Mouse (Mus musculus) T-helper 2 cell (primary cell): ENCODE data around the gene Aes.

Source experiments
- in situ Hi-C: fragments of 300-600 bp; cut with MboI, MseI; formaldehyde crosslinking; loops from one replicate; pipeline ENCODE4 v1.15.1; 2025; ENCODE audit warnings: high pct_unique_total_duplicates

Gene Aes

DNA sequence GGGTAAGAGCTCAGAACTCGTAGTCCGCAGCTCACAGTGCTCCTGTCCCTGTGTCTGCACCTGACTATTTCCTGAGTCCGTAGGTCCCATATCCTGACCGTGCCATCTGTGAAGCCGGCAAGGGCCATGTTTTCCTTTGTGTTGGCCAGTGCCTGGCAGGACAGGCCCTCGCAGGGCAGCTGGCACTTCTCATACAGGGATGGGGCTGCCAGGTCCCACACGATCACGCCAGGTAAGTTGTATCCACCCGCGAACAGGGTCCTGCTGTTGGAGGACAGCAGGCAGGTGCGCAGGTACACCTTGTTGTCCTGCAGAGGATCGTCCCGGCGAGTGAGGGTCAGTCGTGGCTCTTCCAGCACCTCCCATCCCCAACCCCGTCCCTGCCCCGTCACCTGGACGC is 34.6 kb downstream of the Aes start:
- in situ Hi-C loops: no loop called here

DNA sequence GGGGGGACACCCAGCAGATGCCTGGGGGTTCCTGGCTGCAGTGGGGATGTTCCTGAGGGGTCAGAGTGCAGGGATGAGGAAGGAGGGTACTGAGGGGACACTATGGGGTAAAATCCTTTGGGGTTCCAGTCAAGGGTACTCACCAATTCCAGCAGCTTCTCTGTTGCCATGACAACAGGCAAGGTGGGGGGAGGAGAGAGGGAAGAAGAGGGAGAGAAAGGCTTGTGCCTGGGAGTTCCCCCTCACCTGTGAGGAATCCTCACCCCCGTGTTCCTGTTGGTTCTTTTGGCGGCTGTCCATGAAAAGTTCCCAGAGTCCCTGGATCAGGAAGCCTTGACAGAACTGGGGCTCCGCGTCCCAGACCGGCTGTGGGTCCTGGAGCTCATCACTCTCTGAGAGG is 36.3 kb downstream of the Aes start:
- in situ Hi-C loops: no loop called here

DNA sequence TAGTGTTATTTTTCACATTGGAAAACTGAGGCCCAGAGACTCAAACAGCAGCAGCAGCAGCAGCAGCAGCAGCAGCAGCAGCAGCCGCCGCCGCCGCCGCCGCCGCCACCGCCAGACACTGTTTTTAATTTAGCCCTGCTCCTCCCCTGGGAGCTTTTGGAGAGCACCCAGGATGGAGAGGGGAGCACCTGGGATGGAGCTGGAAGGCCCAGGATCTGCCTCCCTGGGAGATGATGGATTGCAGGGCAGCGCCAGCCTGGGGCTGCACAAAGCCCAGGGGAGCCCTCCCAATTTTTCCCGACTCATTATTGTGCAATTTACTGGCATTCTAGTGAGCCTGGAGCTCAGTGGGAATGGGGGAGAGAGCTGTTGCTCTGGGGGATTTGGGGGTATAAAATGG is 37.3 kb downstream of the Aes start:
- in situ Hi-C loops: no loop called here

DNA sequence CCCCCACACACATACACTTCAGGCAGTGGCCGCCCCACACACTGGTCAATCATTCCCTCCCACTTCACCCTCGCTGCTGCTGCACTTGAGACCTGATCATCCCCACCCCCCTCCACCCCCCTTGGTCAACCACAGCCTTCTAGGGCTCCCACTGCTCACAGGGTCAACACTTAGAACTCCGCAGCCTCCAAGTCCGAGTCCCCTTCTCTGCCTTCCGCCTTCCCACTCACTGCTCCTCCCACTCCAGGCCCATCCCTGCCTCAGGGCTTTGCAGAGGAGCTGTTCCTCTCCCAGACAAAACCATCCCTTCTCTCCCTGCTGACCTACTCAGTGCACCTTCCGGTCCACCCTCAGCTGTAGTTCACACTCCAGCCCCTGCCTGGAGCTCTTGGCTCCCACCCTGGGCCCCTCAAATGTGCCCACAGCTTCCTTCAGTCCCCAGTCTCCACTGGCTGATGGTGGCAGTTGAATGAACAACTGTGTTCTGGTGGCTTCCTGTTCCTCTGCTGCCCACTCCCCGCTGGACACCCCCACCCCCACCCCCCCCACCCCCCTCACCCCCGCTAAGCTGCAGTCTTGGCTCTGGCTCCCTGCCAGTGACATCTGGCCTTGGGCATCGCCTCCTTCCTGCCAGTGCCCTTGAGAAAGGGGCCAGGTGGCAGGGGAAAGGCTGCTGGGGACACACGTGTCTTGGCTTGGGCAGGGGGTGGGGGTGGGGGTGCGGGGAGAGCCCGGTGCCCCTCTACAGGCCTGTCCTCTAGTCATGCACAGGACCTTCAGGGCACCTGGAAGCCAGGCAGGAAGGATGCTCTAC is 38.1 kb downstream of the Aes start:
- in situ Hi-C loops: no loop called here

DNA sequence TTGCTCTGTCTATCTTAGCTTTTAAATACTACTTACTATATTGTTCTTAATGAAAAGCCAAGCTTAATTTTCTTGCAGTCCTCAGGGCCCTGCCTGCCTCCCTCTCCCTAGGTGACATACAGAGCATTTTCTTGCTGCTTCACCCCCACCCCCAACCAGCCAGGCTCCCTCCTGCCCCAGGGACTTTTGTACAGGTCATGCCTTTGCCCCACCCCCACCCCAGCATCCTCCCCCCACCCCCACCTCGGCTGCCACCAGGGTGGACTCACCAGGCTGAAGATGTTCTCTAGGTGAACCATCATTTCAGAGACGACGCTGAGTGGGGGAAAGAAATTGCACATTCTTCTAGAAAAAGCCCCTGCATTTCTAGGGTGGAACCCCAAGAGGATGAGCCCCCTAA is 39.1 kb downstream of the Aes start:
- in situ Hi-C loops: no loop called here

DNA sequence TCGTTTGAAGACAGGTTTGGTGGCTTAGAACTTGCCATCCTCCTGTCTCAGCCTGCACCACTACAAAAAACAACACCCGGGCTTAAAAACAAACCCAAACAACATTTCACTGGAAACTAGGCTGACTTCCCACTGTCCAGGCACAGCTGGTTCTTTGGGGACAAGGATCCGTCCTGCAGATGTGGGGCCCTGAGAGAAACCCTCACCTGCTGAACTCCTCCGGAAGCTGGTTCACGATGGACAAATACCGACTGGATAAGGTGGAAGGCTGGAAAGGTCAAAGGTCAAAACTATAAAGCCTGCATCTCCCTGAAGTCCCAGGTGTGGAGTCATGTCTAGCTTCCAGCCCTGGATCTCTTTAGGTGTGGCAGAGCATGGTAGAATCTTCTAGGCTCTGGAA is 39.6 kb downstream of the Aes start:
- in situ Hi-C loops: no loop called here

DNA sequence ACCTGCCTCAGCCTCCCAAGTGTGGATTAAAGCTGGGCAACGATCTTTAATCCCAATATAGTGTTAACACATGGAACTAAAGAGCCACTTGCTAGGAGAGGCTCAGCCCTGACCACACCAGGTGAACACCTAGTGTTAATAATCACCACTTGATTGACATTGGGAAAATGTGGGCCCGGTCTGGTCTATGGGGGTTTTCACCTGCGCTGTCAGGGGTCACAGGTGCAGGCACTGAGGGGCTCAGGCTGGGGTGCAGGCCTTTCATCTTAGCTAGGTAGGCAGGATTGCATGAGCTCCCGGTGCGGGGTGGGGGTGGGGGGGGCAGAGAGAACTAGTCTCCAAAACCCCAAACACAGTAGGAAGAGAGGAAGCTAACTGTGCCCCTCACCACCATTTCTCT is 40.3 kb downstream of the Aes start:
- in situ Hi-C loops: loop anchor here (5.0 kb wide), 1 partner anchor 32 kb away; no protein-coding TSS in a partner anchor

DNA sequence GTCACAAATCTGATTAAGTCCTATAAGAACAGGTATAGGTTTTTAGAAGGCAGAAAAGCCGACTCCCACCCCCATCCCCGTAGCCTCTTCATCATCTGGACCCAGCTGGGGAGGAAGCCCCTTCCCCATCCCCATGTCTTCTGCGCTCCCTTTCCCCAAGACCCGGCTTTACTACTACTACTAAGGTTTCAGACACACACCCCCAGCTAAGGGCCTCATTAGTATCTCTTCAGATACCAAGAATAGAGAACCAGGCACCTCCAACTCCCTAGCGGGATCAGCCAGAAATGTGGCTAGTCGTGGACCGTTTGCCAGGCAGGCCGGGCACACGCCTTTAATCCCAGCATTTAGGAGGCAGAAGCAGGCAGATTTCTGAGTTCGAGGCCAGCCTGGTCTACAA is 40.8 kb downstream of the Aes start:
- in situ Hi-C loops: loop anchor here (5.0 kb wide), 1 partner anchor 33 kb away; no protein-coding TSS in a partner anchor

DNA sequence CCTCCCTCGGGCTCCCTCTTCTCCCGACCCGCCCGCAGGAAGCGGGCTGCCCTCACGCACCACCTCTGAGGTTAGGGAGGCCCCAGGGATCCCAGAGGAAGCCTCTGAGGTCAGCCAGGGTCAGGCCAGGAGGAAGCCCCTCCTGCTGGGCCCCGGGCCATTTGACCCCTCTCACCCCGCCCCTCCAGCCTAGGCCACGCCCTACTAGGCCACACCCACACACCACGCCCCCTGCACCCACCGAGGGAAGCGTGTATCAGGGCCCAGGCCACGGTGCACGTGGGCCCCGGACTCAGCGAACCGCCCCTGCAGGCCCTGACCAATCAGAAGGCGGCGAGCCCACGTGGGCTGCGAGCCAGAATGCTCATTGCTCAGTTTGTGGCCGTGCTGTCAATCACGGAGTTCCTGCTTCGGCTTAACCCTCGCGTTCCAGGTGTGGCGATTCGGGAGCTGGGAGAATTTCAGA is 41.5 kb downstream of the Aes start, which contains the start of gene Tle6:
TSS of gene Tle6 (minus strand) at position 336 of the 466 bp plus-strand sequence.
- in situ Hi-C loops: loop anchor here (5.0 kb wide), 1 partner anchor 33 kb away; no protein-coding TSS in a partner anchor

DNA sequence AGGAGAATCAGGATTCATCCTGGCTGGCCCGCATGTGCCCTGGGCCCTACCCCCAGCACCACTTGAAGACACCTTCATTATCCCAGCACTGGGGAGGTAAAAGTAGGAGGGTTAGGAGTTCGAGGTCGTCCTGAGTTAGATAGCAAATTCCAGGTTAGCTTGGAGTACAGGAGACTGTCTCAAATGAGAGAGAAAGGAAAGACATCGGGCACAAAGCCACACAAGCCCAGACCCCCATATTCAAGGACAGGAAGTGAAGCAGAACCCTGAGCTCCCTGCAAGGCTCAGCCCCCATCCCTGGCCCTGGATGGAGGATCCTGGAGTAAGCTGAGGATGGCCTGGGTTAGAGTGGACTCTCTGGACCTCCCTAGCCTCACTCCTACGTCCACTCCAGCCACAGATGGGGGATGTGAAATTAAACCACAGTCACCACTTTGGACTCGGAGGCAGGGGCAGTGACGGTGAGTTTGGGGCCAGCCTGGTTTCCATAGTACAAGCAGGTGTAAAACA is 42.2 kb downstream of the Aes start:
- in situ Hi-C loops: loop anchor here (5.0 kb wide), 1 partner anchor 34 kb away; no protein-coding TSS in a partner anchor

DNA sequence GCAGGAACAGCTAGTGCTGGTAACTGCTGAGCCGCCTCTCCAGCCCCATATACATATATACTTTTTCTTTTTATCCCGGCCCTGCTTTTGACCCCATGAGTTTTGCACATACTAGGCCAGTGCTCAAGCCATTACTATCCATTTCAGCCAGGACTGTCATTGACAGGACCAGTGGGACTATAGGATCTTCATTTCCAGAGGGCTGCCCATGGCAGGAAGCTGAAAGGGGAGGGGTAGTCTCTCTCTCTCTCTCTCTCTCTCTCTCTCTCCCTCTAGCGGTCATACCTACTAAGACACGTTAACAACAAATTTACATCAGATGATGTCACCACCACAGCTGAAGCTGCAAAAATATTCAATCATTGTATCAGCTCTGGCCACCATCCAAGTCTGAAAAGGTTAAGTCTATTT is 43.5 kb downstream of the Aes start:
- in situ Hi-C loops: loop anchor here (5.0 kb wide), 1 partner anchor 35 kb away; no protein-coding TSS in a partner anchor

DNA sequence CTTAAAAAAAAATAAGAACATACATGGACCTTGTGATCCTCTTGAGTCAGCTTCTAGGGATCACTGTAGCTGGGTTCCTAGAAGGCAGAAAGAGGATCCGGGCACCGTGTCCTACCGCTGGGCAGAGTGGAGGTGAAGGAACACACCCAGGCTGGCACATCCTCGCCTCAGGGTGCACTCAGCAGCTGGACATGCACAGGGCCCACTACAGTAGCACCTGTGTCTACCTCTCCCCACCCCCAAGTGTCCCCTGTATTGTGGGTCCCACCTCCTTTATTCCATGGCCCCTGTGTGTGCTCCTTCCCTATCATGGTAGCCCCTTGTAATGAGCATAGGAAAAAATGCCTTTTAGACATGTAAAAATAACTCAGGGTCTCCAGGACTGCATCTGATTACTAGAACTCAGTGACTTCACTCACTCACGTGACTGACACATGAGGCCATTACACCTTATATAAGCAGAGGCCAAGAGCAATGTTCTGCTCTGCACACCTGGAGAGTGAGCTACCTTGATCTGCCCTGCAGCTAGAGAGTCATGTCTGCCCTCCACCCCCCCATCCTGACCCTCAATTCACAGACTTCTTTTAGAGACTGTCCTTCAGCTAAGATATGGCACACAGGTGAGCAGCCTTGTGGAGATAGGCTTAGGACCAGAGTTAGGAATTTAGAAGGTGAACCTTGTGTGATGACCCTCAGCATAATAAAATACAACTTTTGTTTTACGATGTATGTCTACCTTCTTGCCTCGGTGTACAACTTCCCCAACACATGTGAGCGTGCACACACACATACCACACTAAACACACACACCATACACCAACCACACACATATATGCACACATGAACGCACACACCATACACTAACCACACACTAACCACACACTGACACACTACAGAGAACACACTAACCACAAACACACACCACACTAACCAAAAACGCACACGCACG is 45.0 kb downstream of the Aes start:
- in situ Hi-C loops: loop anchor here (5.0 kb wide), 1 partner anchor 37 kb away; no protein-coding TSS in a partner anchor

DNA sequence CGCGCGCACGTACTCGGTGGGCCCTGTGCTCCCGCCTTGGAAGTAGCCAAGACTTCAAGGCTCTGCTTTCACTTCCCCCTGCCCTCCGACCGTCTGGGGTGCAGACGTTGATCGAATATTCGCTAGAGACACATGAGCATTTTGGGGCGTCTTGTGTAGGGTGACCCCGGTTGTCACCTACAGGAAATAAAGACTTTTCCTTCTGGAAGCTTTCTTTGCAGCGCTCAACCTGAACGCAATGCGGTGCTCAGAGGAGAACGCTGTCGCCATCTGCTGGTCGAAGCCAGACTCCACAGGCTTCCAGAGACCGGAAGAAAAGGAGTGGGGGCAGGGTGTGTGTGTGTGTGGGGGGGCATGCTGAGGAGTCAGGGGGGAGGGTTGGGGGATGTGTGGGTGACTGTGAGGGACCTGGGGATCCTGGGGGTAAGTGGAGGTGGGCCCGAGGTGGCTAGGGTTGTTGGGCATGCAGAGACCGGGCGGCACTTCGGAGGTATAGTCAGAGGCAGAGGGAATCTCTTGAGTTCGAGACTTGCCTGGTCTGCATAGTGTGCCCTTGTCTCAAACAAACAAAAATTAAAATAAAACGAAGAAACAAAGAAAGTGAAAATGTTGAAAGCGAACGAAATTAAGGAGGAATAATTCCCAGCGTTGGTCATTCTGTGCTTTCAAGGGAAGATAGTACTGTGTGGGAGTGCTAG is 45.8 kb downstream of the Aes start:
- in situ Hi-C loops: loop anchor here (5.0 kb wide), 1 partner anchor 38 kb away; no protein-coding TSS in a partner anchor

DNA sequence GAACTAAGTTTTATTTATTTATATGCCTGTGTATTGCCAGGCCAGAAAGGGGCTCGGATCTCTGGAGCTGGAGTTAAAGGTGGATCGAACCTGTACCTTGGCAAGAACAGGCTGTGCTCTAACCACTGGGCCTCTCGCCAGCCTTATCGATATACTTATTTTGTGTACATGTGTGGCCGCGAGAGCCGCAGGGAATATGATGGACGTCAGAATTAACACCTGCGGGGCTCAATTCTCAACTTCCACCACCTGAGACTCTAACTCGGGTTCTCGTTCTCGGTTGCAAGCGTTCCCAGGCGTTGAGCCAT is 46.3 kb downstream of the Aes start:
- in situ Hi-C loops: no loop called here

DNA sequence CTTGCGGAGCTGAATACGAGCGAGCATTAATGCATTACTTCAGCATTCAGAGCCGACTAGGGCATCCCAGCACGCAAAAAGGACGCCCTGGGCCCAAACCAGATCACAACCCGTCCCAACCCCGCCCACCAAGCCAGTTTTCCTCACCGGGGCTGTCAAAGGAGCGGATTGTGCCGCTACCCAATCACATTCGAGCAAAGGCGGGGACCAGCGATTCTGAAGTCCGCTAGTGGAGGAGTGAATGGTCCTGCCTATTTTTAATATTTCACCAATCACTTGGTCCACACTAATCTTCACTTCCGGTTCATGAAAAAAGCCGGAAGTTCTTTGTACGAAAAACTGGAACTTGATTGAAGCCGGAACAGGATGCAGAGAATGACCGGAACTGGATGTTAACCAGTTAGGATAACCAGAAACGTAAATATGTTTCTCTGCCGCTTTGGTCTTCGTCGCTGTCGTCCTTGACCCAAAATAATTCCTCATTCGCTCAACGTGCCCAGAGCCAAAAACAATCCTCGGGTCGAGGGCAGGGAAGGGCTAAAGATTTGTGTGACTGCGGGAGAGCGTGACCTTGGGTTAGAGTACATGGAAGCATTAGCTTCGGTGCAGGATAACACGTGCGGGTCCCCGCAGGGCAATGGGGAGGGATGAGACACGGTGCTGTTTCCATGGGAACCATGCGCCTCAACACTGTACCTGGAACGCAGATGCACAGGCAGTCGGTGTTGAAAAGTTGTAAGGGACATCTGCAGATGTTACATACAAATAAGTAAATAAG is 46.9 kb downstream of the Aes start, which contains the start of gene BC025920:
TSS of gene BC025920 (plus strand) at position 297 of the 778 bp plus-strand sequence.
- in situ Hi-C loops: no loop called here

DNA sequence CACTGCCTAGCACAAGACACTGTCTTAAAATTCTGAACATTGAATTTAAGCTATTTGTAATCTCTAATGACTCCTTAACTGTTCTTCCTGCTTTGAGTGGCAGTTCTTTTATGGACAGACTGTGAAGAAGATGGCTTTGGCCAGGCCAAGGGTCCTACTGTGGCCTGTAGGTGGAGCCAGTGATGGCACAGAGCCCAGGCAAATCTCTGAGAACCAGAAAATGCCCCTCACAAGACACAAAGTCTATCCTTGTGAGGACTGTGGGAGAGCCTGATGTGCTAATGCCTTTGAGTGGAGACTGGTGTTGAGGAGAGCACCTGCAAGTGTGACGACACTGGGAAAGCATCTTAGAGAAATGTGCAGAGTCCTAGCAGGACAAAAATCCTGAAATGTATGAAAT is 49.0 kb downstream of the Aes start:
- in situ Hi-C loops: no loop called here

DNA sequence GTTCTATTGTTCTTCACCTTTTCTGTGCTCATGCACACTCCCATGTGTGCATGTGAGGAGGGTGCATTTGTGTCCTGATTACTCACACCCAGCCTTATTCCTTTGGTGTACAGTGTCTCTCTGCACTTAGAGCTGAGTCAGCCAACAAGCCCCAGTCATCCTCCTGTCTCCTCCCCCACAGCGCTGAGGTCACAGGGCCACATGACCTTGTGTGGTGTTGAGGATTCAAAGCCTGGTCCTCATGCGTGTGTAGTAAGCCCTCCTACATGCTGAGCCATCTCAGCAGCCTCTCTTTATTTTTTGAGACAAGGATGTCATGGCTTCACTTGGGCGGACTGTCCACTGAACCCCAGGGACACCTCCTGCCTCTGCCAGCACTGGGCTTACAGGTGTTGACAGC is 53.5 kb downstream of the Aes start:
- in situ Hi-C loops: no loop called here

DNA sequence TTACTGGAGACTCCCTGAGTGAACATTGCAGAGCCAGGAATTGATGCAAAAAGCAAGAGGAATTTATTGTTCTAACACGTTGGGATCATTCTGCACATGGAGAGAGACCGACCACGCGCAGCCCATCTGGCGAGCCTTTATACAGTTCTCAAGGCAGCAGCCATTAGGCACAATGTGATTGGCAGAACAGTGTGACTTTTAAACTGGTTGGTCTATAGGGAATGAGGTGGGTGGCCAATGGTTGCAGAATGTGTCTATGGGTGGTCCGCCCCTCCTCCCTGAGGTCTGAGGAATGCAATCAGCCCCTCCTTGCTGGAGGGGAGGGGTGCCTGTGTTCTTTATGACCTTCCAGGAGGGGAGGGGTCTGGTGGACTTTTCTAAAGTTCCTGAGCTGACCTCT is 56.2 kb downstream of the Aes start:
- in situ Hi-C loops: no loop called here
